Mouse (Mus musculus) left cerebral cortex, adult 8-10 months (tissue): ENCODE measurements at regions not wholly inside any gene's neighbourhood (a gene's known extent, or its start where the extent isn't known, plus 50 kb on each side); places are given as distances from the start of the nearest gene placed in this dataset.

Experiments used
- DNase-seq, 2 experiments: peaks; one replicate each; pipeline ENCODE4 v3.0.0; 2022; ENCODE audit warnings: low spot score in 2 of 2

- no peak for DNase-seq
Observed at GRCm38 (mm10) chr10:42069751-42070150, 51.5 kb upstream of the Armc2 start.

GRCm38 (mm10) chr10:42068497-42068896 is 50.3 kb upstream of the Armc2 start:
- no peak for DNase-seq
